Mouse (Mus musculus): Measurements from ENCODE around the gene Smad3. TPM values are rescaled to one million over a fixed set of nuclear protein-coding genes. Genes with fewer than 3 reads are reported as not detected.
A peak's percentile ranks its signal among the peaks of the same experiment; 100 is the strongest.

Smad3 gene
- total and polyA plus RNA-seq, 3 experiments: 0.81 to 1.5 (median 1.2) TPM

DNA sequence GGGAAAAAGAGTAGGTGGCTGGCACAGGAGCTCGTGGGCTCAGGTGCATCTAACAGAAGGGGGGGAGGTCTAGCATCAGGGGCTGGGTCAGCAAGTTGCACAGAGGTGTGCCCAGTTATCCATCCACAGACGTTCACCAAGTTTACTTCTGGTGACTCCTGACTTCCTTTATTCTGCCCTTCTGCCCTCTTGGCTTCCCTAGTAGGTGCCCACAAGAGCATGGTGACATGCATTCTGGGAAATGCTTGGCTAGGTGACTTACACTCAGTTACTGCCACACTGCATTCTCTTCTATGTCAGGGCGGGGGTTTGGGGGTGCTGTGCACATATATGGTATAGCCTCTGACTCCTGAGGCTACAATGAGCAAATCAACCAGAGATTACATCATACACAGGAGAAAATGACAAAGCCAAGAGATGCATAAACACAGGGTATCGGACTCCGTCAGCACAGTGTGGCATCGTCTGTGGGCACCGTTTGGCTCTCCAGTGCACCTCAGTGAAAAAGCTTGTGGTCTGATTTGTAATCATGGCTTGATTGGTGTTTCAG is 54.5 kb downstream of the Smad3 start:
- Histone ChIP-seq H3K9me3 (replicated peaks; ENCODE audit: low read length) (no peaks in the 10 kb centered on the region), H3K79me2 (replicated peaks; ENCODE audit: control insufficient read depth, extremely low read depth, insufficient read depth, poor library complexity, severe bottlenecking) (no peaks in the 10 kb centered on the region), H3K27me3 (replicated peaks) (no peaks in the 10 kb centered on the region), H3K9ac (ENCODE audit: insufficient read depth, low read depth) (no peak overlapping the region), H3K4me2 (ENCODE audit: insufficient read depth, low read depth, poor library complexity, severe bottlenecking) (peak overlapping the region; percentile 27; the same call in 1 of the 2 replicates), H3K4me3 (replicated peaks in 1 of 3; ENCODE audit: low read depth in 2 of 3, low read length in 2 of 3, poor library complexity in 1 of 3) (no peak overlapping the region), H3K36me3 (replicated peaks in 1 of 2; ENCODE audit: control insufficient read depth in 1 of 2, insufficient read depth in 1 of 2, low read length in 1 of 2) (no peaks in the 10 kb centered on the region), H3K4me1 (ENCODE audit: control insufficient read depth in 1 of 2, insufficient read depth in 2 of 2) (peaks cover 42 to 70% of the 10 kb centered on the region in 2 experiments), H3K27ac (ENCODE audit: insufficient read depth, low read depth) (no peak overlapping the region)
- no peak for TF ChIP-seq NELFE (IDR thresholded peaks at IDR 0.05; ENCODE audit: low read depth, low read length)
- no peak for TF ChIP-seq JUND (conservative IDR thresholded peaks at IDR 0.05; ENCODE audit: low read depth, low read length)
- no peak for TF ChIP-seq UBTF (IDR thresholded peaks at IDR 0.05; ENCODE audit: low read depth, low read length)
- TF ChIP-seq HCFC1 (IDR thresholded peaks at IDR 0.05; ENCODE audit: low read depth, low read length): no peak
- no peak for TF ChIP-seq POLR2AphosphoS2 (IDR thresholded peaks at IDR 0.05; ENCODE audit: low read depth, low read length)
- no peak for TF ChIP-seq E2F4 (IDR thresholded peaks at IDR 0.05; ENCODE audit: insufficient replicate concordance, low read depth, low read length)
- TF ChIP-seq JUN (IDR thresholded peaks at IDR 0.05; ENCODE audit: insufficient read depth, low read depth, low read length): no peak
- no peak for TF ChIP-seq CTCF (conservative IDR thresholded peaks at IDR 0.05 in 1 of 2, IDR thresholded peaks at IDR 0.05 in 1 of 2; ENCODE audit: low read depth in 2 of 2, low read length in 2 of 2)
- no peak for TF ChIP-seq ETS1 (conservative IDR thresholded peaks at IDR 0.05; ENCODE audit: low read depth, low read length)
- no peak for TF ChIP-seq CHD1 (IDR thresholded peaks at IDR 0.05; ENCODE audit: low read depth, low read length)
- no peak for TF ChIP-seq ELF1 (IDR thresholded peaks at IDR 0.05; ENCODE audit: low read depth, low read length)
- no peak for TF ChIP-seq EP300 (IDR thresholded peaks at IDR 0.05; ENCODE audit: low read length)
- no peak for TF ChIP-seq GABPA (IDR thresholded peaks at IDR 0.05; ENCODE audit: insufficient replicate concordance, low read depth, low read length)
- no peak for TF ChIP-seq SMC3 (IDR thresholded peaks at IDR 0.05; ENCODE audit: low read depth, low read length)
- TF ChIP-seq CHD2 (IDR thresholded peaks at IDR 0.05; ENCODE audit: low read length): no peak
- no peak for TF ChIP-seq RAD21 (IDR thresholded peaks at IDR 0.05; ENCODE audit: low read depth, low read length)
- TF ChIP-seq ZKSCAN1 (IDR thresholded peaks at IDR 0.05; ENCODE audit: borderline replicate concordance, low read depth, low read length): no peak
- no peak for TF ChIP-seq POLR2A (IDR thresholded peaks at IDR 0.05; ENCODE audit: low read depth, low read length)
- in situ Hi-C loops (cut with MboI; ENCODE audit: low pct_ligation_motif_present, low pct_unique_long_range_greater_than_20kb, low sequenced_read_pairs): no loop called here
- no peak for DNase-seq (ENCODE audit: extremely low read depth)
- dilution Hi-C loops (cut with MboI; ENCODE audit: extremely low pct_ligation_motif_present, extremely low pct_unique_long_range_greater_than_20kb, low sequenced_read_pairs): no loop called here

DNA sequence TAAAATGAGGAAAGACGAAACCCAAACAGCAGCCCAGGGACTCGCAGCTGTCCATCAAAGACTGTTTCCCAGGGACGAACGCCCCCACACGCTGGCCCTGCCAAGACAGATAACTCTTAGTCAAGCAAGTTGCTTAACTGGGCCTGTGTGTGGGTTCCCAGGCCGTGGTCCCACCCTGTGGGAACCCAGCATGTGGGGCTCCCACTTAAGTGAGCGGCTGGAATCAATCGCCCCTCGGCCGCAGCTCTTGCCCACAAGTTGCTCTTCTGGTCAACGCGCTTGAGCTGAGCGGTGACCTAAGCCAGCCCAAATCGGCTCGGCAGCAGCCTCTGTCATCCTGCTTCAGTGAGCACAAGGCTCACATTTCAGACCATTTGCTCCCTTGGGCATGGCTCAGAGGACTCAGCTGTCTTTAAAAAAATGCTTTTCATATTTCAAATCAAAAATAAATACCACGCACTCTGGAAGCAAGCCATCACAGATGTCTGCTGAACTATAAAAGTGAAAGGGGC is 55.2 kb downstream of the Smad3 start:
- H3K27me3 ChIP-seq (replicated peaks): no peaks in the 10 kb centered on the region
- H3K4me3 ChIP-seq (replicated peaks in 1 of 3; ENCODE audit: low read depth in 2 of 3, low read length in 2 of 3, poor library complexity in 1 of 3): no peak overlapping the region
- H3K79me2 ChIP-seq (replicated peaks; ENCODE audit: control insufficient read depth, extremely low read depth, insufficient read depth, poor library complexity, severe bottlenecking): no peaks in the 10 kb centered on the region
- H3K9me3 ChIP-seq (replicated peaks; ENCODE audit: low read length): no peaks in the 10 kb centered on the region
- no peaks in the 10 kb centered on the region for H3K36me3 ChIP-seq (replicated peaks in 1 of 2; ENCODE audit: control insufficient read depth in 1 of 2, insufficient read depth in 1 of 2, low read length in 1 of 2)
- no peak for DNase-seq (ENCODE audit: extremely low read depth)
- dilution Hi-C loops (cut with MboI; ENCODE audit: extremely low pct_ligation_motif_present, extremely low pct_unique_long_range_greater_than_20kb, low sequenced_read_pairs) (no loop called here), in situ Hi-C loops (cut with MboI; ENCODE audit: low pct_ligation_motif_present, low pct_unique_long_range_greater_than_20kb, low sequenced_read_pairs) (no loop called here)
- peaks cover 40 to 69% of the 10 kb centered on the region in 2 experiments for H3K4me1 ChIP-seq (ENCODE audit: control insufficient read depth in 1 of 2, insufficient read depth in 2 of 2)
- H3K4me2 ChIP-seq (ENCODE audit: insufficient read depth, low read depth, poor library complexity, severe bottlenecking): peak overlapping the region; percentile 27
- no peak overlapping the region for H3K9ac ChIP-seq (ENCODE audit: insufficient read depth, low read depth)
- H3K27ac ChIP-seq (ENCODE audit: insufficient read depth, low read depth): no peak overlapping the region
- TF ChIP-seq SMC3 (IDR thresholded peaks at IDR 0.05; ENCODE audit: low read depth, low read length) (0 out of 2 replicates have a peak, but pooled peaks have one; percentile 2), MEF2A (IDR thresholded peaks at IDR 0.05; ENCODE audit: borderline replicate concordance, low read depth, low read length) (peak; percentile 32; the same call in 1 of the 2 replicates), MAFK (IDR thresholded peaks at IDR 0.05; ENCODE audit: insufficient replicate concordance, low read length) (0 out of 2 replicates have a peak, but pooled peaks have one; percentile 11), POLR2A (IDR thresholded peaks at IDR 0.05; ENCODE audit: low read depth, low read length) (no peak), ETS1 (conservative IDR thresholded peaks at IDR 0.05; ENCODE audit: low read depth, low read length) (peak; percentile 59), RCOR1 (conservative IDR thresholded peaks at IDR 0.05; ENCODE audit: low read depth, low read length) (no peak), NELFE (IDR thresholded peaks at IDR 0.05; ENCODE audit: low read depth, low read length) (no peak), TCF12 (IDR thresholded peaks at IDR 0.05; ENCODE audit: low read depth, low read length) (0 out of 2 replicates have a peak, but pooled peaks have one; percentile 28), RAD21 (IDR thresholded peaks at IDR 0.05; ENCODE audit: low read depth, low read length) (no peak), BHLHE40 (IDR thresholded peaks at IDR 0.05; ENCODE audit: low read depth, low read length) (peak; percentile 55), IRF4 (IDR thresholded peaks at IDR 0.05; ENCODE audit: low read depth, low read length) (0 out of 2 replicates have a peak, but pooled peaks have one; percentile 25), ZMIZ1 (IDR thresholded peaks at IDR 0.05; ENCODE audit: low read depth, low read length) (no peak), MAX (IDR thresholded peaks at IDR 0.05; ENCODE audit: low read length) (no peak; the same call in 1 of the 2 replicates), CHD2 (IDR thresholded peaks at IDR 0.05; ENCODE audit: low read length) (no peak), ZNF384 (IDR thresholded peaks at IDR 0.05; ENCODE audit: low read depth, low read length) (peak; percentile 74), ZC3H11A (IDR thresholded peaks at IDR 0.05; ENCODE audit: low read depth, low read length) (no peak), HCFC1 (IDR thresholded peaks at IDR 0.05; ENCODE audit: low read depth, low read length) (no peak), UBTF (IDR thresholded peaks at IDR 0.05; ENCODE audit: low read depth, low read length) (0 out of 2 replicates have a peak, but pooled peaks have one; percentile 42), KAT2A (IDR thresholded peaks at IDR 0.05; ENCODE audit: insufficient replicate concordance, low read length) (no peak), EP300 (IDR thresholded peaks at IDR 0.05; ENCODE audit: low read length) (peak; percentile 46), MXI1 (IDR thresholded peaks at IDR 0.05; ENCODE audit: low read depth, low read length) (no peak)

Measured in CH12.LX (cell line).